Mouse (Mus musculus): ENCODE results near the gene Nr2c2ap.

DNA sequence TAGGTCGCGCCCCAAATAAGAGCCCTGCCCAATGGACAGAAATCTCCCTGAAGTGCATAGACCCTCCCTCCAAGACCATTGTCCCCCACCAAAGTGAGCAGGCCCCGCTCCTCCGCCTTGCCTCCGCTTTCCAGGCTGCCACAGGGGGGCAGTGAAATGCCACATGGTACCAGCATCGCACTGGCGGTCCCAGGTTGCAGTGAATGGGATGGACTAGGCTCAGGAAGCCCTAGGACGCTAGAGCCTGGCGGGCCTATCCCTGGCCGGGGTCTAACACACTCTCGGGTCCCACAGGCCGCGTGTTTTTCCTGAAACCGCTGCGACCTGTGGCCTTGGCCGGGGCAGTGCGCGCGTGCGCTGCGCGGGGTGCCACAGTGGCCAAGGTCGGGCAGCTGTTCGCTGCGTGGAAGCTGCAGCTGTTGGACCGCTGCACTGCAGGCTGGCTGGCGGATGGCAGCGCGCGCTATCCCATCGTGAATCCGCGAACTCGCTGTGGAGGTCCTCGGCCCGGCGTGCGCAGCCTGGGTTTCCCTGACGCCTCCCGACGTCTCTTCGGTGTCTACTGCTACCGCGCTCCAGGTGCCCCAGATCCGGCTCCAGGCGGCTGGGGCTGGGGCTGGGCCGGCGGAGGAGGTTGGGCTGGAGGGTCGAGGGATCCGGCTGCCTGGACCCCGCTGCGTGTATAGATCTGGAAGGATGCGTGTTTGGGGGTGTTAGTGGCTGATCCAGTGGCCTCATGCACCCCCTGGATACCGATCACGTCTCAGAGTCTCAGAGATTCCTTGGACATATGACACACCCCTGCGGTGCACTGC lies 43.1 kb upstream of the Nr2c2ap start:
- TF ChIP-seq CTCF (IDR thresholded peaks at IDR 0.05; ENCODE audit: borderline replicate concordance, insufficient read depth, low read depth, low read length), result peak; percentile 75
- TF ChIP-seq POLR2A (IDR thresholded peaks at IDR 0.05; ENCODE audit: borderline replicate concordance, insufficient read depth, low read length), result no peak
